Mouse (Mus musculus) left cerebral cortex, postnatal 25 days (tissue): ENCODE measurements around the gene Hecw2. TPM values are rescaled to one million over a fixed set of nuclear protein-coding genes. Genes with fewer than 3 reads are reported as not detected.
A peak's percentile ranks its signal among the peaks of the same experiment; 100 is the strongest.

Experiments
- DNase-seq, 2 experiments: peaks; one replicate each; pipeline ENCODE4 v3.0.0; 2022; ENCODE audit warnings: low spot score in 2 of 2, mixed read lengths in 1 of 2
- intact Hi-C: fragments of 180-260 bp; cut with DNase I; formaldehyde crosslinking; loops from one replicate; pipeline ENCODE4 v1.15.1; 2025
- total RNA-seq, 2 experiments: library from RNA; stranded (reverse); gene quantifications; 2 replicates each; pipeline ENCODE4 v1.2.3; 2021

Hecw2 gene
- total RNA-seq, 2 experiments from 2014 or later = 42.7 to 57.6 TPM

DNA sequence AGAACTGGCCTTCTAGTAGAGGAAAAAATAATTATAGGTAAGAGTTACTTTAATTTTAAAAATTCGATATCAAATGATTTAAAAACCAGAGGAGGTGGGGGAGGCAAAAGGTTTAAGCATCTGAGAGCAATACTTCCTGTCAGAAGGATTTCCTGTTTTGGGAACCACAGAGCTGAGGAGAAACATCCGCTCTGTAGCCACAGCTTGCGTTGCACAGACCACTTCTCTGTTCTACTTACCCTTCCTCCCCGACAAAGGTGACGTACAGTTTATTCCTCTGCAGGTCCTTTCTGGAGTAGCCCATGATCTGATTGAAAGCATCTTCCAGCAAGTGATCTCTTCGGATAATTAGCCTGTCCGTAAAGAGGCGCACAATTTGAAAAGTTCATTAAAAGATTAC is 343.6 kb downstream of the Hecw2 start:
- intact Hi-C loops = no loop called here
- no peak for DNase-seq

DNA sequence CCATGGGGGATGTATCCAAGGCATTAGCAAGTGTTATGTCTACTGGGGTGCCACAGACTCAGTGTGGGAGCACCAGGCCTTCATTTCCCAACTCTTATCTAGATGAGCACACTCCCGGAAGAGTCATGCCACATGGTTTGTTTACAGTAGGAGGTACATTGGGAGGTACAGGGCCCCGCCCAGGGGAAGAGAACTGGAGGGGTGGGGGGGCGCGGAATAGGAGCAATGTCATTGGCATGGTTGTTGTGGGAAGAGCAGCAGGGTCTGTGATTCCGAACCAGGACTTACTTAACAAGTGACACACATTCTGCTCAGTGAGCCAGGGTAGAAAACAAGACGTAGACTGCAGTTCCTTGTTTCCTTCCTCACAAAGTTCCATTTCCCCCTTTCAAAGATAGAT is 344.1 kb downstream of the Hecw2 start:
- DNase-seq = no peak
- intact Hi-C loops = no loop called here

DNA sequence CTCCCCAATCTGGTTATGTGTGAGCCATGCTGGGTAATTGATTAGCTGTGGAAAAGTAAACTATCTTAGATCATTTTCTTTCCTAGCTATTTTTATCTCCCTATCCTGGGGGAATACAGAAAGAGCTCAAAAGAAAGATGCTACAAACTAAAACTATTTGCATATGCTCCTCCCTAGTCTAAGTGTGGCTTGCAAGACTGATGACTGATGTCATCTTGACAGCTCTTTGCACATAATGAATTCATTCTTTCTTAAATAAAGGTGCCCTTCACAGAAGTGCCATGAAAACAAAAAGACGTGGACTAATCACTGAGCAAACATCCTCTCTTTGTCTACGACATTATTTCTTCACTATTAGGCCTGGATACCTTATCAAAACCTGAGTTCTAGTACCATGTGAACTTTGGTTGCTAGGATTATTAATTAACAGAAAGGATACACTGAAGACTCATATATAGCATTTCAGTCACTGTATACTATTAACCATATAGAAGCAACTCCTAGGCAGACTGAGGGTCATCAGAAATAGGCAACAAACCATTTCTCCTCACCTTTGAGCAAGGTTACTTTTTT is 348.2 kb downstream of the Hecw2 start:
- intact Hi-C loops = no loop called here
- DNase-seq = no peak

DNA sequence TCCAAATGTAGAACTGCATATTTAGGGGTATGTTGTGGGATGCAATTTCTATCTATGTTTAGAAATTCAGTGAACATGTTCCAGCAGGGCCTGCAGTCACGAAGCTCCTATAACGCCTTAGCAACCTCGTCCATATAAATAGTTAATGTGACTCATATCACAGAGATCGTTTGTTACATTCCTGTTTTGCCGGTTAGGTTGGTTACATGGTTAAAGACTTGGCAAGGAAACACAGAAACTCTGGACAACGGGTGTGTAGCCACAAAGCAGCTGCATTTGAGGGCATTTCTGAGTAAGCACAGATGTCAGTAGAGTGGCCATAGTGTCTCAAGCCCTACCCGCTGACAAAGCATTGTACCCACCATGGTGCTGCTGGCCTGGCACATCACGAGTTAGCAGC is 349.1 kb downstream of the Hecw2 start:
- intact Hi-C loops = no loop called here
- peak in 1 of 2 experiments; percentile 51 for DNase-seq

DNA sequence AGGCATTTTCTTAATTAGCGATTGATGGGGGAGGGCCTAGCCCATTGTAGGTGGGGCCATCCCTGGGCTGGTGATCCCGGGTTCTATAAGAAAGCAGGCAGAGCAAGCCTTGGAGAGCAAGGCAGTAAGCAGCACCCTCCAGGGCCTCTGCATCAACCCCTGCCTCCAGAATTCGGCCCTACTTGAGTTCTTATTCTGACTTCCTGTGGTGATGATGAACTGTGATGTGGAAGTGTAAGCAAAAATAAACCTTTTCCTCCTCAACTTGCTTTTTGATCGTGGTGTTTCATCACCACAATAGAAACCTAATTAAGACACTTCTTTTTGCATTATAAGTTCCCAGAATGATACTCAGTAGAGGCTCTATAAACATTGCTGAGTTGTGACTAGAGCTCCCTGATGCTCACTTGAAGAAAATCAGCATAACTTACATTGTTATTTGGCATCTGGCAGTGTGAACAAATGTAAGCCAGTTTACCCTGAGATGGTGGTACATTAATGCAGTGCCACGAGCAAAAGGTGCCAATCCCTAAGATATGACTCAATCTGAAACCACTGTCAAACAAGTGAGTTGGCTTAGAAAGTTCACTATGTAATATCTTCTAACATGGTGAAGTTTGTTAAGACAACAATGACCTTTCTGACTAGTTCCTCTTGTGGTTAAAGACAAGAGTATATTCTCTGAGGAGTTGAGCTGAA is 349.9 kb downstream of the Hecw2 start:
- no peak for DNase-seq
- intact Hi-C loops = no loop called here

DNA sequence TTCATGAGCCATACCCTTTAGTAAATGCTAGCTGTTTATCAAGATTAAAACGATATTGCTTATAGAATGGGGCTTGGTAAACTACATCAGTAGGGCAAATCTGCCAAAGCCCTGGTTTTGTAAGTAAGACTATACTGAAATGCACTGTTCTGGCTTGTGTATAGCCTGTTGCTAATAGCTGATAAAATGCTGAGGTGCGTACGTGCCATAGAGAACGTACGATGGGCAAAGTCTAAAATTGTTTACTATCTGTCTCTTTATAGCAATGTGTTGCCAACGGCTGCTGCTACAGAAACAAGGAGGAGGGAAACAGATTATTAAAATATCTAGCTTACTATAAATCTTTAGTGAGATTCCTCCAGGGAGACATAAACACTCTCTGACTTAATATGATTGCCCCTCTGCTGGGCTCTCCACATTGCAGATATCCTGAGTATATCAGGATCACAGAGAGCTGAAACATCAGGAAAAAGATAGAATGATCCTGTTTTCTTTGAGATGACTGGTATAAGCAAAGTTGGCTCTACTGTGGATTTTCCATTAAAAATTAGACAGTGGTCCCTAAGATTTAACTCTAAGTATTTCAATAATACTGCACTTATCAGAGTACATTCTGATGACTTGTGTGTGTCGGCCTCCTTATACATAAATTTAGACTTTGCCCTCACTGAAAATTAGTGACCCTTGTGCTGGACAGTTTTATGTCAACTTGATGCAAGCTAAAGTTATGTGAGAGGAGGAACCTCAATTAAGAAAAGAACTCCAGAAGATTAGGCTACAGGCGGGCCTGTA is 350.6 kb downstream of the Hecw2 start:
- intact Hi-C loops = no loop called here
- DNase-seq = no peak

DNA sequence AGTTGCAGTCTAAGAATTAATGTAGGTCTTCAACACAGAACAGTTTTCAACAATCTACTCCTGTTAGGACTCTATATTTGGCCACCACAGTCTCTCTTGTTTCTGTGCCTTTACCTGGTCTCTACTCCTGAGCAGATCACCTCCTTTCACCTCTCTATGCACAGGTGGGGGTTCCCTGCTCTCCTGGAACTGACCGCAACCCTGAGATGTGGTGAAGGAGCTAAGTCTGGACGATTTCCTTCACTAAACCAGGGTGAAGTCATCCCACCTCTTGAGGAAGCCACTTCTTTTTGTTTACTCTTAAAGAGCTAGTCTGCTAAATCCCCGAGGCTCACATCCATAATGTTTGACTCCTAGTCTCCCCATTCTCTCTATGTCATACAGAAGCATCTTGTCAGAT is 351.9 kb downstream of the Hecw2 start:
- intact Hi-C loops = no loop called here
- DNase-seq = no peak

DNA sequence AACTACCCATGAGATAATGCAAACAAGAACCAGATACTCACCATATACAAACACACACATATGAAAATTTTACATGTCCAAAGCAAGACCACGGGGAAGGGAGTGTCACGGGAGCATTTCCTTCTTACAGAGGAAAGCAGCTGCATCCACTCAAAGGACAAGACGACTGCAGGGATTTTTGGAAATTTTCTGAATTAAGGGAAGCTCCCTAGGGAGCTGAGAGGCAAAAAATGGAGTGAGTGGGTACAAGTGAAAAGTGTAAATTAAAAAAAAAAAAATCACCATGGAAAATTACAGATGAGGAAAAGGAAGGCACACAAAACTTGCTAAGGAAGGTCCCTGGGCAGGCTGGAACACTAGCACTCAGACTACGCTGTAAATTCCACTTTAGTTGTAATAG is 353.9 kb downstream of the Hecw2 start:
- DNase-seq = no peak
- intact Hi-C loops = no loop called here

DNA sequence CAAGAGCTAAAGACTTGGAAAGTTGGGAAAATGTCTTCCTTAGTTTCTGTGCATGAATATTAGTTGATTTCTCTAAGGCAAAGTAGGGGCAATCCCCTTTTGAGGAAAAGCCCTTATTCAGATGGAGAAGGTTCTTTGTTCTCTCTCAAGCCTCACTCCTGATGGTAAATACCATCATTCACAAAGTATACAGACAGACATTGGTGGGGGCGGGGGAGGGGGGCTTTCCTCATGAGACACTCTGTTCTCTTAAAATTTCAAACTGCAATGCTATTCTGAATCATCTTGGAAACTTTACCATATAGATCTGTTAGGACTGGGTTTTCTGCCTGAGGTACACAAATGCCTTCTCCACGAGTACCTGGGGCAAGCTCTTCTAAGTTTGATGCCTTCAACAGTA is 355.6 kb downstream of the Hecw2 start:
- no peak for DNase-seq
- intact Hi-C loops = no loop called here

DNA sequence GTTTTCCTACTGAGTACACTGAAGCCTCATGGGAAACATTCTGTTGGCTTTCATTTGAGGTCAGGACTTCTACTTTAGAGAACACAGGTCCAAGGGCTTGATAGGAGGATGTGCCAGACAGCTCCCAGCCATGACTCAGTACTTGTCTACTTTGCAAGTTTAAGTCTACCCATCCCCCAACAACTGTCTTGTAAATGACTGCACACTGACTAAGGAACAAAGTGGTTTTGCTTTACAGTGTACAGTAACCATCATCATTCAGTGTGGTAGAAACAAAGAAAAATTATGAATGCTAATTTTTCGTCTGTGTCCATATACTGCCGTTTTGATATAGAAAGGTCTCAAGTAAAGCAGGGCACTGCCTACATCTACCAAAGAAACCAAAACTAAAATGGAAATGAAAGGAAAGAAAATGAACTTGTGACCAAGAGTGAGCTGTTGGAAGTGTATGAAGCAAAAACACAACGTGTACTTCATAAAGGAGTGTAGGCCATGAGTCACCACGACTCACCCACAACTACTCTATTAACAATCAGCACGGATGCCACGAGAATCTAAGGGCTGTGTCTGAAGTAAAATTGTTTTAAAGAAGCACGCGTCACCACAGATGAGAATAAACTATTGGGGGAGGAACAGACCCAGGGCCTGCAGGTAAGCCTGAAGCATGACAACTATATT is 356.6 kb downstream of the Hecw2 start:
- intact Hi-C loops = no loop called here
- DNase-seq = no peak

DNA sequence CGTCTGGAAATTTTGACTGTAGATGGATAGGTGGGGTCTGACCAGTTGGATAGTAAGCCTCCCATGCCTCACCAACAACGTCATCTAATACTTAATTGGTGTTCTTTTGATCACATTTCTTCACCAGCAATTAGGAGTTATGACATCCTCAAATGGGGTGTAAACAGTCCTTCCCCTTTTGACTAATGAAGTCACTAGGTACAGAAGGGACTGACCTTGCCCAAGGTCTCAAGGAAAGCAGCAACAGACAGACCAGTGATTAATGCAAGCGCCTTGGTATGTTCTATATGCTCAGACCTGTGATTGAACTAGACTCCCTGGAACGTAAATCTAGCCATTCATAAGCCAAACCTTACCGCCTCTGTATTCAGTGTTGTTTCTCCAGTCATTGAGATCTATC is 364.7 kb downstream of the Hecw2 start:
- DNase-seq = no peak
- intact Hi-C loops = no loop called here

DNA sequence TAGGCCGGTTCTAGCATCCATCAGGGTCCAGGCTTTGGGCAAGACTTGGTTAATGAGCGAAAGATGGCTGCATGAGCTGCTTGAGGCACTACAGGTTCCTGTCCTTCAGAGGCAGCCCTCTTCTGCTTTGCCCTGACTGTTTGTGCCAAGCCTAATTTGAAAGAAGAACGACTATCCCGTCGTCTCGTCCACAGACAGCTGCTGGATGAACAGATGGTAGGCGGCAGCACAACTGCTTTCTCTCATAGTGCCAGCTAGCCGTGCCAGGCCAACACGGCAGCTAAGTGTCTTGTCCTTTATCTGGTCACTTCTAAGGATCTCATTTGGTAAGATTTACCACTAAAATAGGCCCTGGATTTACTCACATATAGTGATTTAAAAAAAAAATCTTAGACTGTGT is 365.9 kb downstream of the Hecw2 start:
- intact Hi-C loops = no loop called here
- peak in 1 of 2 experiments; percentile 26 for DNase-seq

DNA sequence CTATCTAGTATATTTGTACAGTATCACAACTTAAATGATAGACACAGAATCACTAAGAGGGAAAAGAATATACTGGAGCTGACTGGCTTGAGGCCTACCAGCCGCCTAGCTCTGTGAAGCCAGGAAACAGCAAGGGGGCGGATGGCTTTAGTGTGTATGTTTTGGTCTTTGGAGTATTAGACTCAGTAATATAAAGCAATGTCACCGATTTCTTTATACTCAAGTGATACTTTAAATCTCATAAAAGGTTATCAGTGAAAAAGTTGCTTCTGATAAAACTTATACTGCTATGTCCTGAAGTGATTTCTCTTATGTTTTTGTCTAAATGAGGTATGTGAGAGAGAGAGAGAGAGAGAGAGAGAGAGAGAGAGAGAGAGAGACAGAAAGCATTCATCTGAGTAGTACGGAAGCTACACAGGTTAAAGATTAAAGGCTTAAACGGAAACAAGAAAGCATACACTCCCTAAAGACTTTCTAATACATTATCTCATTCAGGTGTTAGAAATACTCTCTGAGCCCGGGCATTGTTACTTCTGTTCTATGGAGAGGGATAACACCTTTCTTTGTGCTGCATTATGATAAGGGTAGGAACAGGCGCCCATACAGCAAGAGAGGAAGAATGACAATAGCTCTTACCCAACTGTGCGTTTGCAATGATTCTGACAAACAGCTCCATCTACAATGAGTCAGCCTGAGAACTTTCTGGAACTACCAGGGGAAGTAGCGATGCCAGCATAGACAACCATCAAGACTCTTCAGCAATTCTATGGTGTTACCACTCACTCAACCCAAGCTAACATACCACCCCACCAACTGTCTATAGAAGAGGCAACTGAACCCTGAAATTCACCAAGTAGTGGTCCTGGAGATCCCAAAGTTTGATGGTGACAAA is 370.3 kb downstream of the Hecw2 start:
- intact Hi-C loops = loop anchor here (5.0 kb wide), 2 partner anchors 68 to 107 kb away; no protein-coding TSS in a partner anchor
- DNase-seq = no peak

DNA sequence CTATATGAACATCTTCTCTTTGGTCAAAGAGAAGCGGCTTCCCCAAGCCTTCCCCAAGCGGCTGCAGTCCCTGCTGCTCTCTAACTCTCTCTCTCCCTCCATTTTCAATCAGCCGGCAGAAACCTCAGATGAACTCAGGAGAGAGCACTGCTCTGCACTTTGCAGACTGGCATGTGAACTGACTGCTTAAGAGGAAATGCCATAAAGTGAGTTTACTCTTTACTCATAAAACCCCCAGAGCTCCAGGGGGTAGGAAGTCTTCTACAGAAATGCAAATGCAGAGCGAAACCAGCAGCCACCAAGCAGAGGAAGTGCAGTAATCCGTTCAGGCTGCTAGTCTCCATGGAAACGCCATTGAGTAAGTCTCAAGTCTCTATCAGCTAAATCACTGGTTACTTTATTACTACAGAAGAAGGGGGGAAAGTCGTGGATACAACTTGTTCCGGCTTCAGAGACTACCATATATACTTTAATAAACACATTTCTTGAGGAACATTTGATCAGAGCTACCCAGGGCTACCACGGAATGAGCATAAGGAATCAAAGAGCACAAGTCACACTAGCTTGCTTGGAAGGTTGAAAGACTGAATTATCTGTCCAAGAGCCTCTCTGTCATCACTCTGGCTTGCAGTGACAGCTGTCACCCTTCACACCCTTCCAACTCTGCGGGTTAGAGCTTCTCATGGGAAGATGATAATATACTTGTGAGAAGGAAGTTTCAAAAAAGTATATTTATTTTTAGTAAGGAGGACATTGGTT is 371.1 kb downstream of the Hecw2 start:
- intact Hi-C loops = loop anchor here (5.0 kb wide), 2 partner anchors 68 to 107 kb away; no protein-coding TSS in a partner anchor
- peak; percentile 56 to 72 for DNase-seq

DNA sequence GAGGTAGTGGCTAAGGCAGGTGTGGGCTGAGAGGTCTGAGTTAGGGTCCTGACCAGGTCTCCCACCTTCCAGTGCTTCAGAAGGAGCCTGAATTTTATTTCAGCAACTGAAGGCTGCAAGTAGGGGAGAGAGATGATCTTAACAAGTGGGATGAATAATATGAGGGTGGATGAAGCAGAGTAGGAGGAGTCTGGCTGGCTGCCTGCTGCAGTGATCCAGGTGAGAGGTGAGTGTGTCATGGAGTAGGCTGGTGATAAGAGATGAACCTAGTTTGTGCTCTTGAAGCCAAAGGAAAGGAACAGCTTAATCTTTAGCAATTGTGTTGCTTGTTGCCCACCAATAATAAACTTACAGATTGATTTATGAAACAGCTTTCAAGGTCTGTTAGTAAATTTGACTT is 373.0 kb downstream of the Hecw2 start:
- no peak for DNase-seq
- intact Hi-C loops = loop anchor here (5.0 kb wide), 2 partner anchors 70 to 105 kb away; no protein-coding TSS in a partner anchor

DNA sequence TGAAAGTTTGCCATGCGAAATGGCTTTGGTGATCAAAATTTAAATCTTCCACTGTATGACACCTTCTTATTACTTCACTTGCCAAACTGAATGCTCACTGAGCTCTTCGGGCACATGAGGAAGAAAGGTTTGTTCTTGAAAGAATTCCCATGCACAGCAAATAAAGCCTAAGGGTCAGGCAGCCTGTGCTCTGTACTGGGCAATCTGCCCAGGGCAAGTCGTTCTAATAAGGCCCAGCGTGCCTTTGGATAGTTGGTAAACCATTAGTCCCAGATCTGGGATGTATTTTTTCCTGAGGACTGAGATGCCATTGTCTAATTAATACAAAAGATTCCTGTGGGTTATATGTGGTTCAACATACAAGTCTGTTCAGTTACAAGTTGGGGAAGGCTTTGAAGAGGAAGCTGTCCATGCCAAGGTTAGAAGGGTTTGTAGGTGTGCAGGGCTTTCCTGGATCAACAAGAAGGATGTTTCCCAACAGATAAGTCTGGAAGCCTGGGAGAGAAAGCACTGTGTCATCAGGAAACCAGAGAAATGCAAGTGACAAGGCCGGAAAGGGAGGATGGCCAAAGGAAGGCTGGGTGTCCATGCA is 374.8 kb downstream of the Hecw2 start:
- DNase-seq = no peak
- intact Hi-C loops = loop anchor here (5.0 kb wide), 2 partner anchors 72 to 103 kb away; no protein-coding TSS in a partner anchor

DNA sequence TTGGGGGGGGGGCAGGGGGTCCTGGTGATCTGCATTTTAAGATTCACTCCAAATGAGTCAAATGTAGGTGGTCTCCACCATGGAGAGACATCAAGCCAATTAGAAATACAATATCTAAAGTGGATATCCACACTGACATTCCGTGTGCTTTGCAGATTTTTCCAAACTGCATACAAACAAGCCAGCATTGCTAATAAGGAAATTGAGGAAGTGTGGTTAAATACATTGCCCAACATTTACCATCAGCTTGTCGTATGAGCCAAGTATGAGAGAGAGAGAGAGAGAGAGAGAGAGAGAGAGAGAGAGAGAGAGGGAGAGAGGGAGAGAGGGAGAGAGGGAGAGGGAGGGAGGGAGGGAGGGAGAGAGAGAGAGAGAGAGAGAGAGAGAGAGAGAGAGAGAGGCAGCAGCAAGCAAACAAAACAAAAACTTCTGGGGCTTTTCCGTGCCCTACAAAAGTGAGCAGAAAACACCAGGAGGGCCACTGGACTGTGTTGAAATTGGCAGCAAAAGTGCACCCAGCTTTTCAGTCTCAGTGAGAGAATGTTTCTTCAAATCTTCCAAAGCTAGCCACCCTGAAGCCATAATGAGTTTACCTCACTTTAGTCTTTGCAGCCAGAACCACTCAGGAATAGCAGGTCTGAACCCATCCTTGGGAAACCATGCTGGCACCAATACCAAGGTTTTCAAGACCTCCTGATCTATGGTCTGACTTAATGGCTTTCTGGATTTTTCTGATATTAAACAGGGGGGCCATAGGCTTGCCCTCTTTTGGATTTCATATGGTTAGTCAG is 376.7 kb downstream of the Hecw2 start:
- intact Hi-C loops = no loop called here
- DNase-seq = no peak
